Mouse (Mus musculus): ENCODE data around the gene Mylk.

DNA sequence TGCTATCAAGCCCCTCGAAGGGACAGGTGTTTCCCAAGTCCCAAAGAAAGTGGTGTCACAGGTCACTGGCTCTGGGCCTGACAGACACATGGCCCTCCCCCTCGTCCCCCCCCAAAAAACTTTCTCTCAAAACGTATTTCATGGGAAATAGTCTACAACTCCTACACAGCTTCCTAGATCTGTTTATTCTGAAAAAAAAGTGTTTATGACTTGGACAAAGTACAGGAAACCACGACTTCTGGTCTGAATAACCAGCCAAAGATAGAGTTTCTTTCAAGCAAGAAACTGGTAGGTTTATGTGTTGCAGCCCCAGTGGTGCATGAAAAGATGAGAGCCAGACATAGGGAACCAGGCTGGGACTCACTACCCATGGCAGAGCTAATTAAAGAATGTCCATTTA is 218.0 kb downstream of the Mylk start:
- TF ChIP-seq GATA1 (IDR thresholded peaks at IDR 0.05; ENCODE audit: borderline replicate concordance, low read length): no peak
- no peak for TF ChIP-seq FLI1 (IDR thresholded peaks at IDR 0.05; ENCODE audit: low read length)

Data from megakaryocyte, embryonic 14.5 days (primary cell).